Mouse (Mus musculus): ENCODE measurements at regions not wholly inside any gene's neighbourhood (a gene's known extent, or its start where the extent isn't known, plus 50 kb on each side); places are given as distances from the start of the nearest gene placed in this dataset.

DNA sequence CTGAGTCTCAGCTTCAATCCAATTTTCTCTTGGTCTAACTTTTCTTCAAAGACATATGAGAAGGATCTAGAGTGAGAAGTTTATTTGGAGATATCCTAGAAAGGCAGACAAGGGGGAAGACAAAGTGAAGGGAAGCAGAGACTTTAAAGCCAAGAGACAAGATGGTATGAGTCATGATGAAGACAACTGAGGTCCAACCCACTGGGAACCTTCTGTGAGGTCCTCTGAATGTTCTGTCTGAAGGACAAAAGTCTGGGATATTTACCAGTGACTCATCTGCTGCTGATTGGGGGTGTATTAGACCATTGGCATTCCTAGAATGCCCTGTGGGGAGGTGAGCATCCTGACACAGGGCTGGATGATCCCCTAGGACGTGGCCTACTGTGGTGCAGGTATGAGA, 61.0 kb upstream of the Syndig1 start:
- no peaks in the 10 kb centered on the region for H3K9me3 ChIP-seq
- H3K36me3 ChIP-seq (replicated peaks; ENCODE audit: low read length): no peaks in the 10 kb centered on the region
- no peak for TF ChIP-seq FLI1 (IDR thresholded peaks at IDR 0.05; ENCODE audit: low read length)
- TF ChIP-seq GATA1 (IDR thresholded peaks at IDR 0.05; ENCODE audit: borderline replicate concordance, low read length): no peak
- no peak overlapping the region for H3K4me3 ChIP-seq (replicated peaks)
- no peaks in the 10 kb centered on the region for H3K4me1 ChIP-seq
- no peaks in the 10 kb centered on the region for H3K27me3 ChIP-seq (replicated peaks)

- no peak overlapping the region for H3K4me3 ChIP-seq (replicated peaks)
- TF ChIP-seq FLI1 (IDR thresholded peaks at IDR 0.05; ENCODE audit: low read length): no peak
- TF ChIP-seq GATA1 (IDR thresholded peaks at IDR 0.05; ENCODE audit: borderline replicate concordance, low read length): no peak
- H3K4me1 ChIP-seq: no peaks in the 10 kb centered on the region
- H3K36me3 ChIP-seq (replicated peaks; ENCODE audit: low read length): no peaks in the 10 kb centered on the region
- H3K9me3 ChIP-seq: no peaks in the 10 kb centered on the region
- H3K27me3 ChIP-seq (replicated peaks): no peaks in the 10 kb centered on the region
Observed at GRCm38 (mm10) chr2:149768551-149768950, 60.5 kb upstream of the Syndig1 start.

- H3K27me3 ChIP-seq (replicated peaks): no peaks in the 10 kb centered on the region
- peaks cover 16% of the 10 kb centered on the region for H3K9me3 ChIP-seq
- no peak overlapping the region for H3K4me3 ChIP-seq (replicated peaks)
- TF ChIP-seq GATA1 (IDR thresholded peaks at IDR 0.05; ENCODE audit: borderline replicate concordance, low read length) (no peak), FLI1 (IDR thresholded peaks at IDR 0.05; ENCODE audit: low read length) (no peak)
- no peaks in the 10 kb centered on the region for H3K4me1 ChIP-seq
- H3K36me3 ChIP-seq (replicated peaks; ENCODE audit: low read length): no peaks in the 10 kb centered on the region
Observed at GRCm38 (mm10) chr2:149777316-149777715, 51.7 kb upstream of the Syndig1 start.

All from megakaryocyte, embryonic 14.5 days (primary cell).